Mouse (Mus musculus) CH12.LX (cell line): ENCODE data around the gene Klrd1. TPM values are rescaled to one million over a fixed set of nuclear protein-coding genes. Genes with fewer than 3 reads are reported as not detected.
A peak's percentile ranks its signal among the peaks of the same experiment; 100 is the strongest.

ENCODE experiments used
- DNase-seq: peaks from one replicate; pipeline ENCODE4 v3.0.0-alpha.2; 2013; ENCODE audit errors: extremely low read depth
- H3K27ac ChIP-seq: 2 replicates; pipeline ENCODE4 v1.5.1; 2012; ENCODE audit warnings: low read depth, mild to moderate bottlenecking, control low read depth, moderate library complexity; ENCODE audit not compliant: insufficient read depth
- H3K27me3 ChIP-seq: replicated peaks from 2 replicates; pipeline ENCODE3; 2012; ENCODE audit warnings: inconsistent platforms
- H3K36me3 ChIP-seq, 2 experiments: replicated peaks in 1 of 2; 2 replicates each; pipeline versions ENCODE3 to v1.6.1; 2012; ENCODE audit warnings: inconsistent platforms in 1 of 2, low read length in 1 of 2, mild to moderate bottlenecking in 1 of 2, mixed read lengths in 1 of 2, moderate library complexity in 1 of 2; ENCODE audit not compliant: control insufficient read depth in 1 of 2, insufficient read depth in 1 of 2
- H3K4me1 ChIP-seq, 2 experiments: 2 replicates each; pipeline ENCODE4 v1.6.1; 2012; ENCODE audit warnings: inconsistent platforms in 1 of 2, moderate library complexity in 1 of 2; ENCODE audit not compliant: insufficient read depth in 2 of 2, control insufficient read depth in 1 of 2
- H3K4me2 ChIP-seq: 2 replicates; pipeline ENCODE4 v1.6.1; 2012; ENCODE audit warnings: low read depth, mild to moderate bottlenecking, control low read depth; ENCODE audit not compliant: poor library complexity, insufficient read depth, severe bottlenecking
- H3K4me3 ChIP-seq, 3 experiments: fragments of 150-350 bp in 1 of 3; sonication (generic) in 1 of 3; replicated peaks in 1 of 3; 2 replicates each; pipeline versions ENCODE3 to v1.5.1; 2011 to 2012; ENCODE audit warnings: low read depth in 2 of 3, low read length in 2 of 3, mild to moderate bottlenecking in 2 of 3, moderate library complexity in 2 of 3, control low read depth in 1 of 3, improper control_type of control experiment in 1 of 3, inconsistent platforms in 1 of 3, mixed read lengths in 1 of 3; ENCODE audit not compliant: poor library complexity in 1 of 3
- H3K79me2 ChIP-seq: replicated peaks from 2 replicates; pipeline ENCODE4 v1.6.1; 2012; ENCODE audit warnings: mild to moderate bottlenecking, moderate library complexity; ENCODE audit not compliant: control insufficient read depth, poor library complexity, insufficient read depth, severe bottlenecking; ENCODE audit errors: extremely low read depth
- H3K9ac ChIP-seq: 2 replicates; pipeline ENCODE4 v1.6.1; 2012; ENCODE audit warnings: low read depth, mild to moderate bottlenecking, control low read depth, moderate library complexity; ENCODE audit not compliant: insufficient read depth
- H3K9me3 ChIP-seq: replicated peaks from 2 replicates; pipeline ENCODE3; 2012; ENCODE audit warnings: low read length, inconsistent platforms, mixed read lengths
- CHD1 ChIP-seq: IDR thresholded peaks from 2 replicates; pipeline ENCODE4 v1.6.1; 2012; ENCODE audit warnings: low read depth, low read length, improper control_type of control experiment, inconsistent platforms
- CHD2 ChIP-seq: IDR thresholded peaks from 2 replicates; pipeline ENCODE4 v1.6.1; 2011; ENCODE audit warnings: low read length, improper control_type of control experiment
- CTCF ChIP-seq, 2 experiments: IDR thresholded peaks in 1 of 2; conservative IDR thresholded peaks in 1 of 2; 2 replicates each; pipeline ENCODE4 v1.5.1; 2011 to 2012; ENCODE audit warnings: low read depth in 2 of 2, low read length in 2 of 2, improper control_type of control experiment in 1 of 2, inconsistent platforms in 1 of 2, mild to moderate bottlenecking in 1 of 2, moderate library complexity in 1 of 2
- ELF1 ChIP-seq: IDR thresholded peaks from 2 replicates; pipeline ENCODE4 v1.6.1; 2014; ENCODE audit warnings: low read depth, mild to moderate bottlenecking, inconsistent platforms, low read length, improper control_type of control experiment
- EP300 ChIP-seq: IDR thresholded peaks from 2 replicates; pipeline ENCODE4 v1.6.1; 2011; ENCODE audit warnings: low read length, improper control_type of control experiment
- ETS1 ChIP-seq: conservative IDR thresholded peaks from 2 replicates; pipeline ENCODE4 v1.6.1; 2012; ENCODE audit warnings: low read depth, mild to moderate bottlenecking, inconsistent platforms, low read length, improper control_type of control experiment, moderate library complexity
- IRF4 ChIP-seq: IDR thresholded peaks from 2 replicates; pipeline ENCODE4 v1.6.1; 2014; ENCODE audit warnings: low read depth, mild to moderate bottlenecking, inconsistent platforms, low read length, improper control_type of control experiment
- MAFK ChIP-seq: IDR thresholded peaks from 2 replicates; pipeline ENCODE4 v1.6.1; 2011; ENCODE audit warnings: low read length, improper control_type of control experiment; ENCODE audit not compliant: insufficient replicate concordance
- MAX ChIP-seq: IDR thresholded peaks from 2 replicates; pipeline ENCODE4 v1.6.1; 2011; ENCODE audit warnings: low read length, improper control_type of control experiment
- MXI1 ChIP-seq: IDR thresholded peaks from 2 replicates; pipeline ENCODE4 v1.6.1; 2011; ENCODE audit warnings: mild to moderate bottlenecking, low read depth, low read length, improper control_type of control experiment
- MYC ChIP-seq: IDR thresholded peaks from 2 replicates; pipeline ENCODE4 v1.6.1; 2011; ENCODE audit warnings: low read depth, mild to moderate bottlenecking, improper control_type of control experiment, low read length
- NELFE ChIP-seq: IDR thresholded peaks from 2 replicates; pipeline ENCODE4 v1.6.1; 2011; ENCODE audit warnings: low read depth, low read length, improper control_type of control experiment
- NRF1 ChIP-seq: IDR thresholded peaks from 2 replicates; pipeline ENCODE4 v1.6.1; 2014; ENCODE audit warnings: low read depth, mild to moderate bottlenecking, inconsistent platforms, low read length, improper control_type of control experiment, moderate library complexity
- PAX5 ChIP-seq: IDR thresholded peaks from 2 replicates; pipeline ENCODE4 v1.6.1; 2012; ENCODE audit warnings: low read length, inconsistent platforms, mixed read lengths
- POLR2A ChIP-seq: IDR thresholded peaks from 2 replicates; pipeline ENCODE4 v1.6.1; 2011; ENCODE audit warnings: low read depth, mild to moderate bottlenecking, improper control_type of control experiment, low read length
- RAD21 ChIP-seq: IDR thresholded peaks from 2 replicates; pipeline ENCODE4 v1.6.1; 2011; ENCODE audit warnings: low read depth, mild to moderate bottlenecking, low read length, improper control_type of control experiment, moderate library complexity
- SMC3 ChIP-seq: IDR thresholded peaks from 2 replicates; pipeline ENCODE4 v1.6.1; 2011; ENCODE audit warnings: low read depth, low read length, improper control_type of control experiment
- TBP ChIP-seq: conservative IDR thresholded peaks from 2 replicates; pipeline ENCODE4 v1.6.1; 2011; ENCODE audit warnings: low read depth, low read length, improper control_type of control experiment
- USF1 ChIP-seq: IDR thresholded peaks from 2 replicates; pipeline ENCODE4 v1.6.1; 2014; ENCODE audit warnings: low read depth, mild to moderate bottlenecking, inconsistent platforms, low read length, improper control_type of control experiment
- USF2 ChIP-seq: conservative IDR thresholded peaks from 2 replicates; pipeline ENCODE4 v1.6.1; 2011; ENCODE audit warnings: low read depth, low read length, improper control_type of control experiment
- dilution Hi-C: fragments of 300-500 bp; cut with MboI; formaldehyde crosslinking; loops from 2 replicates; pipeline ENCODE4 v1.14.3; 2020; ENCODE audit warnings: low sequenced_read_pairs; ENCODE audit not compliant: extremely low pct_unique_long_range_greater_than_20kb, extremely low pct_ligation_motif_present
- in situ Hi-C: fragments of 300-500 bp; cut with MboI; formaldehyde crosslinking; loops from 3 replicates; pipeline ENCODE4 v1.14.3; 2019; ENCODE audit warnings: low sequenced_read_pairs, low pct_ligation_motif_present, low pct_unique_long_range_greater_than_20kb, mixed read lengths
- polyA plus RNA-seq: library from polyadenylated mRNA; unstranded; fragments of >175 nt; gene quantifications from 2 replicates; pipeline ENCODE4 v1.2.1, GENCODE M21; 2012; ENCODE audit warnings: low read depth; ENCODE audit not compliant: insufficient read length
- total RNA-seq, 2 experiments: library from RNA; depleted of rRNA; stranded (reverse); fragments of 300-350 nt in 1 of 2; fragments of >200 nt in 1 of 2; gene quantifications; 2 replicates each; pipeline ENCODE4 v1.2.3; 2012 to 2014

The Klrd1 gene
- total and polyA plus RNA-seq, 3 experiments: not detected

GRCm38 (mm10) chr6:129543709-129544606 lies 47.6 kb upstream of the Klrd1 start:
- H3K27me3 ChIP-seq: no peaks in the 10 kb centered on the region
- H3K4me2 ChIP-seq: no peak overlapping the region
- no peak overlapping the region for H3K9ac ChIP-seq
- TF ChIP-seq MYC (0 out of 2 replicates have a peak, but pooled peaks have one; percentile 54), NELFE (no peak), TBP (no peak), NRF1 (no peak), SMC3 (peak; percentile 73), MAX (0 out of 2 replicates have a peak, but pooled peaks have one; percentile 34), RAD21 (peak; percentile 65), CTCF (conservative IDR thresholded peaks at IDR 0.05 in 1 of 2, IDR thresholded peaks at IDR 0.05 in 1 of 2; ENCODE audit: low read depth in 2 of 2, low read length in 2 of 2) (peak; percentile 82 to 98)
- no peaks in the 10 kb centered on the region for H3K79me2 ChIP-seq
- dilution Hi-C loops: no loop called here
- no peak overlapping the region for H3K27ac ChIP-seq
- no peak overlapping the region for H3K4me3 ChIP-seq
- H3K4me1 ChIP-seq: peaks cover 0 to 25% of the 10 kb centered on the region in 2 experiments; a peak in 2 of 4 replicates
- no peaks in the 10 kb centered on the region for H3K9me3 ChIP-seq
- H3K36me3 ChIP-seq: peaks cover 27 to 47% of the 10 kb centered on the region in 2 experiments
- DNase-seq: peak; percentile 48
- in situ Hi-C loops: loop anchor here (25.0 kb wide), 1 partner anchor 282 kb away; no protein-coding TSS in a partner anchor

- Histone ChIP-seq H3K79me2 (no peaks in the 10 kb centered on the region), H3K4me1 (peaks cover 0 to 21% of the 10 kb centered on the region in 2 experiments; a peak in 2 of 4 replicates), H3K9ac (no peak overlapping the region), H3K27ac (no peak overlapping the region), H3K9me3 (no peaks in the 10 kb centered on the region), H3K4me3 (no peak overlapping the region), H3K36me3 (peaks cover 4 to 16% of the 10 kb centered on the region in 2 experiments), H3K27me3 (no peaks in the 10 kb centered on the region), H3K4me2 (no peak overlapping the region)
- in situ Hi-C loops: loop anchor here (25.0 kb wide), 1 partner anchor 285 kb away; no protein-coding TSS in a partner anchor
- TF ChIP-seq USF2: peak; percentile 84
- no peak for TF ChIP-seq MXI1
- TF ChIP-seq USF1: peak; percentile 65
- dilution Hi-C loops: no loop called here
- DNase-seq: no peak
Observed at GRCm38 (mm10) chr6:129547277-129547676, 44.3 kb upstream of the Klrd1 start.

GRCm38 (mm10) chr6:129548009-129548408 lies 43.6 kb upstream of the Klrd1 start:
- no peak for TF ChIP-seq MYC
- no peak for TF ChIP-seq MXI1
- no peak for TF ChIP-seq POLR2A
- no peak for TF ChIP-seq ELF1
- no peak for TF ChIP-seq IRF4
- TF ChIP-seq EP300: no peak
- TF ChIP-seq USF2: no peak
- TF ChIP-seq CHD2: no peak
- TF ChIP-seq ETS1: no peak
- TF ChIP-seq MAFK: no peak
- TF ChIP-seq CHD1: no peak
- no peak for TF ChIP-seq PAX5
- TF ChIP-seq RAD21: no peak
- TF ChIP-seq, all 38 proteins: peak for 0
- peaks cover 0 to 19% of the 10 kb centered on the region in 2 experiments; a peak in 2 of 4 replicates for H3K4me1 ChIP-seq
- no peaks in the 10 kb centered on the region for H3K27me3 ChIP-seq
- H3K9ac ChIP-seq: no peak overlapping the region
- no peak overlapping the region for H3K4me3 ChIP-seq
- H3K36me3 ChIP-seq: peaks cover 0 to 9% of the 10 kb centered on the region in 2 experiments
- H3K27ac ChIP-seq: no peak overlapping the region
- dilution Hi-C loops: no loop called here
- no peaks in the 10 kb centered on the region for H3K9me3 ChIP-seq
- no peaks in the 10 kb centered on the region for H3K79me2 ChIP-seq
- in situ Hi-C loops: loop anchor here (25.0 kb wide), 1 partner anchor 286 kb away; no protein-coding TSS in a partner anchor
- H3K4me2 ChIP-seq: no peak overlapping the region
- no peak for DNase-seq
